Mouse (Mus musculus) lung, postnatal 0 days (tissue): ENCODE measurements around the gene Gm10974.

ENCODE experiments used
- CTCF ChIP-seq: IDR thresholded peaks from 2 replicates; pipeline ENCODE4 v1.5.1; 2016; ENCODE audit warnings: antibody characterized with exemption, mild to moderate bottlenecking
- EP300 ChIP-seq: IDR thresholded peaks from 2 replicates; pipeline ENCODE4 v1.6.1; 2016; ENCODE audit warnings: antibody characterized with exemption, mild to moderate bottlenecking, control low read depth

- TF ChIP-seq CTCF (no peak; the same call in 1 of the 2 replicates), EP300 (peak; percentile 98)
Observed at GRCm38 (mm10) chr7:66365904-66366303, at the start of gene Gm10974.
